Mouse (Mus musculus) forebrain, postnatal 0 days (tissue): ENCODE measurements around the gene Ptprm. TPM values are rescaled to one million over a fixed set of nuclear protein-coding genes. Genes with fewer than 3 reads are reported as not detected.
A peak's percentile ranks its signal among the peaks of the same experiment; 100 is the strongest.

Source experiments
- ATAC-seq: fragments of 200-750 bp; cut with Nextera tagmentation; 2 replicates; pipeline ENCODE4 v1.8.0; 2017; ENCODE audit warnings: mild to moderate bottlenecking, moderate library complexity
- DNase-seq: peaks from one replicate; pipeline ENCODE4 v3.0.0-alpha.2; 2015
- H3K27ac ChIP-seq: fragments of 300-500 bp; sonication (generic); 2 replicates; pipeline ENCODE4 v1.5.1; 2014; ENCODE audit warnings: low read depth, mild to moderate bottlenecking, antibody characterized with exemption, low read length, moderate library complexity, mixed read lengths
- H3K27me3 ChIP-seq: fragments of 300-500 bp; sonication (generic); 2 replicates; pipeline ENCODE4 v1.6.1; 2014; ENCODE audit warnings: mild to moderate bottlenecking, low read length, mixed read lengths; ENCODE audit not compliant: insufficient read depth
- H3K36me3 ChIP-seq: fragments of 300-500 bp; sonication (generic); 2 replicates; pipeline ENCODE4 v1.6.1; 2014; ENCODE audit warnings: mild to moderate bottlenecking, moderate library complexity; ENCODE audit not compliant: insufficient read depth
- H3K4me1 ChIP-seq: fragments of 300-500 bp; sonication (generic); 2 replicates; pipeline ENCODE4 v1.6.1; 2014; ENCODE audit warnings: antibody characterized with exemption; ENCODE audit not compliant: insufficient read depth
- H3K4me2 ChIP-seq: fragments of 300-500 bp; sonication (generic); 2 replicates; pipeline ENCODE4 v1.6.1; 2014; ENCODE audit warnings: low read depth, mild to moderate bottlenecking, moderate library complexity
- H3K4me3 ChIP-seq: fragments of 300-500 bp; sonication (generic); 2 replicates; pipeline ENCODE4 v1.5.1; 2014; ENCODE audit warnings: low read depth, low read length, mixed read lengths
- H3K9ac ChIP-seq: fragments of 300-500 bp; sonication (generic); 2 replicates; pipeline ENCODE4 v1.6.1; 2014; ENCODE audit warnings: mild to moderate bottlenecking
- H3K9me3 ChIP-seq: fragments of 300-500 bp; sonication (generic); 2 replicates; pipeline ENCODE4 v1.6.1; 2016; ENCODE audit warnings: low read length
- CTCF ChIP-seq: sonication (generic); IDR thresholded peaks from 2 replicates; pipeline ENCODE4 v1.5.1; 2016; ENCODE audit warnings: antibody characterized with exemption, control low read depth, low read depth
- WGBS: fragments of 180-500 bp; shearing (Covaris S2); extraction: QIAGEN DNeasy Blood & Tissue Kit; methylation state at CpG from one replicate; pipeline ENCODE4 v1.1.7; 2014; 5-methylcytosine and 5-hydroxymethylcytosine counted together
- polyA plus RNA-seq: library from polyadenylated mRNA; unstranded; fragments of >200 nt; fragmentation: Nextera tagmentation; extraction: Ambion mirVana; gene quantifications from 2 replicates; pipeline ENCODE4 v1.2.1, GENCODE M21; 2015
- total RNA-seq: library from RNA; depleted of rRNA; stranded (reverse); fragments of >200 nt; gene quantifications from 2 replicates; pipeline ENCODE4 v1.2.3, GENCODE M21; 2014

The Ptprm gene
- total and polyA plus RNA-seq, 2 experiments from 2014 or later: 12.9 to 33.2 TPM

DNA sequence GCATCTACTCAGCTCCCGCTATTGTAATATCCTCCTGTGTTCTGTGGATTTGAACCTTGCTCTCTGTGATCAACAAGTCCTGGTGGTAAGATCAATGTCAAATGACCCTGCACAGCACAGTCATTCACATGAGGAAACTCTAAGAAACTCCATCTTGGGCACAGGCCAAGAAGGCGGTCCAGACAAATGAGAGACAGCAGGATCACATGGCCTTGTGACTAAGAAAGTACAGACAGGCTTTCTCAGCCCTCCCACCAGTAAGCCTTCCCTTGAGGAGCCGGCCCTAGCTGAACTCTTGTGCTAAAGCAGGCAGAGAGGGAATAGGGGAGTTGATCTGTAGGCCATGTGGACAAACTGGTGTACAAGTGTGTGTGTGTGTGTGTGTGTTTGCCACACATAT lies 49.4 kb downstream of the Ptprm start:
- ATAC-seq (no peak), DNase-seq (no peak)
- WGBS: 67% methylated on average over 3 of the region's 3 CpGs
- H3K4me2 ChIP-seq: no peak overlapping the region
- H3K4me1 ChIP-seq: 0 out of 2 replicates have a peak, but pooled peaks cover 10% of the 10 kb centered on the region
- no peaks in the 10 kb centered on the region for H3K27me3 ChIP-seq
- no peak for TF ChIP-seq CTCF
- H3K36me3 ChIP-seq: no peaks in the 10 kb centered on the region
- no peak overlapping the region for H3K9ac ChIP-seq
- no peak overlapping the region for H3K4me3 ChIP-seq
- no peak overlapping the region for H3K27ac ChIP-seq
- no peaks in the 10 kb centered on the region for H3K9me3 ChIP-seq

DNA sequence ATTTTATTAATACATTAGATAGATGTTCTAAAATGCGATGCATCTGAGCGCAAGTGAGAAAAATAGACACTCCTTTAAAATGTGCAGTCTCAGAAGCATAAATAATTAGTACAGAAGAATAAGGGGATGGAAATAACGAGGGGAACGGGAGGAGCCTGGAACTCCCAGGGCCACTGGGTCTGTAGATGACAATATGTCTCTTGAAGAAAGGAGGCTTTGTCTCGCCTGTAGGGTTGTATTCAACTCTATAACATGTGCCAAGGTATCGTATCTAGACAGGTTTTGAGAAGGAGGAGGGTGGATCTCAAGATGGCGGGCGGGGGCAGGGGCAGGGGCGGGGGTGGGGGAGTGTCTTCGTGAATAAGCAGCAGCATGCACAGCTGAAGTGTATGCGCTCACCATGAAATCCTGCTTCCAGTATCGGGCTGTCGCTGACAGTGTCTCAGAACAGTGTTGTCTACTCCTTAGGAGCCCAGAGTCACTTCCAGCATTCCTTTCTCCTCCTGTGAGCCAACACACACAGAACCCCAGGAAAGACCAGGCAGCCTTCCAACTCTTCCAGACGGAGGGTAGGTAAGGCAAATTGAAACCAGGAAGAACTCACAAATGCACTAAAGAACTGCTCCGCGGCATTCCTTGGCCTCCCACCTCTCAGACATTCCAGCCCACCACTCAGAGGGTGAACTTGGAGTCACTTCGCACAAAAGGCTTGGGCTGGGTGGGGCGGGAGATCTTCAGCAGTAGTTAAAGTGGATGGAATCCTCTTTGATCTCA lies 50.7 kb downstream of the Ptprm start:
- DNase-seq (no peak), ATAC-seq (peak; percentile 84)
- Histone ChIP-seq H3K9me3 (no peaks in the 10 kb centered on the region), H3K4me1 (0 out of 2 replicates have a peak, but pooled peaks cover 10% of the 10 kb centered on the region), H3K36me3 (no peaks in the 10 kb centered on the region), H3K27me3 (no peaks in the 10 kb centered on the region), H3K9ac (no peak overlapping the region), H3K4me2 (peak overlapping the region; percentile 30), H3K27ac (no peak overlapping the region; the same call in 1 of the 2 replicates), H3K4me3 (no peak overlapping the region)
- no peak for TF ChIP-seq CTCF
- WGBS: 36% methylated on average over 18 of the region's 18 CpGs

DNA sequence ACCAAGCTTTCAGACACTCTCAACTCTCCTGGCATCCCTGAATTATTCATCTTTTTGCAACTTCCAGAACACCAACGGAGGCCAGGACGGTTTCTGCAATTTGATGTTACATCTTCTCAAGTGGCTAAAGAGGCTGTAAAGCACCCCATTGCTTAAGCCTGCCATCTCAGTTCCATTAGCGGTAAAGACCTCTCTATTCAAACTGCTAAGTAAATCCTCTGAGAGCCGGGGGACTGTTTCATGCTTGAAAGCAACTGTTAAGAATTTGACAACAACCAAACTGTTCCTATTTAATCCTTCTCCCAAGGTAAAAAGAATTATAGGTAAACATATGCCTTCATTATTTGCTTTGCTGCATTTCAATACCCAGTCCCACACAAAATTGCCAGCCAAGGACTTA lies 51.7 kb downstream of the Ptprm start:
- H3K36me3 ChIP-seq: no peaks in the 10 kb centered on the region
- 0 out of 2 replicates have a peak, but pooled peaks cover 10% of the 10 kb centered on the region for H3K4me1 ChIP-seq
- H3K9ac ChIP-seq: no peak overlapping the region
- no peak overlapping the region for H3K27ac ChIP-seq
- 15% methylated on average over 4 of the region's 4 CpGs for WGBS
- DNase-seq (no peak), ATAC-seq (no peak)
- no peak overlapping the region for H3K4me2 ChIP-seq
- no peak overlapping the region for H3K4me3 ChIP-seq
- no peak for TF ChIP-seq CTCF
- no peaks in the 10 kb centered on the region for H3K27me3 ChIP-seq
- H3K9me3 ChIP-seq: no peaks in the 10 kb centered on the region

DNA sequence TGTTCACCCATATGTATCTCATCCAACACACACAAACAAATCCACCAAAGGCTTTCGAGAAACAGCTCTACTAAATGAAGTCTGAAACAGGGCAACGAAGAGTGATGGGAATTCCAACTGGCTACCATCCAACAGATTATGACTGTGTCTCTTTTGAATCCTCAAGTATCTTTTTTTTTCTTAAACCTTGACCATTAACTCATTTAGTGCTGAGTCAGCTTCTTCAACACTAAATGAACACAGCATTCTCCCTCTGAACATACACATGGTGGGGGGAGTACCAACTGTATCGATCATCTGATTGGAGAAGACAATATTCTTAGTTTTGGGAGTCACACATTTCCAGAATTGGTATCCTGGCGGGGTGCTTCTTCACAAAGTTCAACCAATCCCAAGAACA lies 52.2 kb downstream of the Ptprm start:
- Histone ChIP-seq H3K9me3 (no peaks in the 10 kb centered on the region), H3K27me3 (no peaks in the 10 kb centered on the region), H3K4me3 (no peak overlapping the region), H3K9ac (no peak overlapping the region), H3K27ac (no peak overlapping the region), H3K4me2 (no peak overlapping the region), H3K36me3 (no peaks in the 10 kb centered on the region), H3K4me1 (0 out of 2 replicates have a peak, but pooled peaks cover 10% of the 10 kb centered on the region)
- ATAC-seq (no peak), DNase-seq (no peak)
- WGBS: 81% methylated on average over 4 of the region's 4 CpGs
- TF ChIP-seq CTCF: no peak

DNA sequence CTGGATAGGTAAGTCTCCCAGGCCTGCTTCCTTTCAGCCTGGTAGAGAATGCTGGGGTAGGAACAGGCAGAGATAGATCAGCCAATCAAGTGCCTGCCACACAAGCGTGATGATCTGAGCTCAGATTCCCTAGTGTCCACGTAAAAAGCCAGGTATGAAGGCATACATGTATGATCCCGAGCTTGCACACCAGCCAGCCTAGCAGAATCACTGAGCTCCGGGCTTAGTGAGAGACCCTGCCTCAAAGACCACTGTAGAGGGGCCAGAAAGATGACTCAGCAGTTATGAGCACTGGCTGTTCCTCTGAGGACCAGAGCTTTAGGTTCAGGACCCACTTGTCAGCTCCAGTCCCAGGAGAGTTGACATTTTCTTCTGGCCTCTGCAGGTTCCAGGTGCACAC lies 52.9 kb downstream of the Ptprm start:
- Histone ChIP-seq H3K9ac (no peak overlapping the region), H3K4me1 (0 out of 2 replicates have a peak, but pooled peaks cover 7% of the 10 kb centered on the region), H3K4me2 (no peak overlapping the region), H3K9me3 (no peaks in the 10 kb centered on the region), H3K27ac (no peak overlapping the region), H3K36me3 (no peaks in the 10 kb centered on the region), H3K4me3 (no peak overlapping the region), H3K27me3 (no peaks in the 10 kb centered on the region)
- ATAC-seq: no peak
- DNase-seq: no peak
- WGBS: 97% methylated on average over 4 of the region's 4 CpGs
- no peak for TF ChIP-seq CTCF

DNA sequence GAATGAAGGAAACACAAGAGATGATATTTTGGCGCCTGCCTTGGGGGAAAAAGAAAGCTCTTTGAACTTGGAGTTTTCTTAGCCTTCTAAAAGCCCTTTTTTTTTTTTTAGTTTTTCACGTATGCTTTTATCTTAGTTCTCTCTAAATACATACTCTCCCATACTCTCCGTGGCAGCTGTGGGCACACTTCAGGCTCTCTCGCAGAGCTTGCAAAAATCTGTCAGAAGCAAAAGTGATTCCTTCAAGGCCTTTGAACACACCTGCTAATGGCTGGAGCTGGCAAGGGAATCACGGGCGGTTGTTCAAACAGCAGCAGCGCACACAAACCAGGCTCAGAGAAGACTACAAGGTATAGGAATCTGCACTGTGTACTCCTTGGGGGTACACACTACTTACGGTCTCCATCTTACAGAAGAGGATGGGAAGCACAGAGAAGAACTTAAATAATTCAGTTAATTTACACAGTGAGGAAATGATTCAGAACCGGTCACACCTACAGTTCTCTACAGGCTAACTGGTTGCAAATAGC lies 55.9 kb downstream of the Ptprm start:
- Histone ChIP-seq H3K9ac (no peak overlapping the region), H3K27me3 (no peaks in the 10 kb centered on the region), H3K9me3 (no peaks in the 10 kb centered on the region), H3K36me3 (no peaks in the 10 kb centered on the region), H3K27ac (no peak overlapping the region), H3K4me1 (0 out of 2 replicates have a peak, but pooled peaks cover under 1% of the 10 kb centered on the region), H3K4me3 (no peak overlapping the region), H3K4me2 (no peak overlapping the region)
- DNase-seq (no peak), ATAC-seq (no peak)
- 73% methylated on average over 9 of the region's 9 CpGs for WGBS
- TF ChIP-seq CTCF: no peak
